Mouse (Mus musculus) CD4-positive, CD25-positive, alpha-beta regulatory T cell, adult 9 weeks (primary cell): ENCODE measurements around the gene Tmed5. TPM values are rescaled to one million over a fixed set of nuclear protein-coding genes. Genes with fewer than 3 reads are reported as not detected.

ENCODE experiments used
- polyA plus RNA-seq: library from polyadenylated mRNA; unstranded; fragments of 100-300 nt; shearing (Covaris generic); gene quantifications from one replicate; pipeline ENCODE4 v1.2.1, GENCODE M21; 2017

Gene Tmed5
- polyA plus RNA-seq, result 90.1 TPM

DNA sequence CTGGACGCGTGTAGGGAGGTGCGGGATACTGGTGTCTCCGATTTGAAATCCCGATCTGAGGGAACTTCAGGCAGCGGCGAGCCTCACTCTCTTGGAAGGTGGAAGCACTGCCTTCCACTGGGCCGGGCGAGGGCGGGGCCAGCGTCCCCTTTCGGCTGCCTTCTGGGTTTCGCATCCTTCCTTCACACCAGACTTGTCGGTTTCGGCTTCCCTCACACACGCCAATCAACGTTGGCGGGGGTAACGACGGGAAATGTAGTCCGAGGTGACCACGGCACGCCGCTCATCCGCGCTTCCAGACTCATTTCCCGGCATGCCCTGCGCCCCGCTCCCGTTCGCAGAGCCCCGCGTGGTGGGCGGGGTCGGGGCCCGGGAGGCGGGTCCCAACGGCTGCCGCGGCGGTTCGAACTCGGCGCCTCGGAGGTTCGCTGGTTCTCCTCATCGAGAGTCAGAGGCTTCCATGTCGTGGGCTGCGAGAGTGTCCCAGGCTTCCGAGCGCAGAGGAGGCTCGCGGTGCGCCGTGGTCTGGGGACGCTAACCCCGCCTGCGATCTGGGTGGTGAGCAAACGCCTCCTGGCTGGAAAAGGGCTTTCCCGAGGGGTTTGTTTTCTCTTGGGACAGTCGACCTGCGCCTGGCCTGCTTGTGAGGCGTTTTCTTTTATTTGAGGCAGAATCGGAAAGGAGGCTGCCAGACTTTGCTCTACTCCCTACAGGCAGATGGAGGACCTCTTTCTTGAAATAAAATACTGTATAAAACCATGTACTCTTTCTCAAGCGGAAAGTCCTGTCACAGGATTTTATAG is at the start of gene Tmed5, which contains the start of gene Ccdc18:
Gene Tmed5, minus strand, starts transcription at position 180 of the 803 bp plus-strand sequence.
Gene Ccdc18, plus strand, starts transcription at position 435 of the 803 bp plus-strand sequence.

DNA sequence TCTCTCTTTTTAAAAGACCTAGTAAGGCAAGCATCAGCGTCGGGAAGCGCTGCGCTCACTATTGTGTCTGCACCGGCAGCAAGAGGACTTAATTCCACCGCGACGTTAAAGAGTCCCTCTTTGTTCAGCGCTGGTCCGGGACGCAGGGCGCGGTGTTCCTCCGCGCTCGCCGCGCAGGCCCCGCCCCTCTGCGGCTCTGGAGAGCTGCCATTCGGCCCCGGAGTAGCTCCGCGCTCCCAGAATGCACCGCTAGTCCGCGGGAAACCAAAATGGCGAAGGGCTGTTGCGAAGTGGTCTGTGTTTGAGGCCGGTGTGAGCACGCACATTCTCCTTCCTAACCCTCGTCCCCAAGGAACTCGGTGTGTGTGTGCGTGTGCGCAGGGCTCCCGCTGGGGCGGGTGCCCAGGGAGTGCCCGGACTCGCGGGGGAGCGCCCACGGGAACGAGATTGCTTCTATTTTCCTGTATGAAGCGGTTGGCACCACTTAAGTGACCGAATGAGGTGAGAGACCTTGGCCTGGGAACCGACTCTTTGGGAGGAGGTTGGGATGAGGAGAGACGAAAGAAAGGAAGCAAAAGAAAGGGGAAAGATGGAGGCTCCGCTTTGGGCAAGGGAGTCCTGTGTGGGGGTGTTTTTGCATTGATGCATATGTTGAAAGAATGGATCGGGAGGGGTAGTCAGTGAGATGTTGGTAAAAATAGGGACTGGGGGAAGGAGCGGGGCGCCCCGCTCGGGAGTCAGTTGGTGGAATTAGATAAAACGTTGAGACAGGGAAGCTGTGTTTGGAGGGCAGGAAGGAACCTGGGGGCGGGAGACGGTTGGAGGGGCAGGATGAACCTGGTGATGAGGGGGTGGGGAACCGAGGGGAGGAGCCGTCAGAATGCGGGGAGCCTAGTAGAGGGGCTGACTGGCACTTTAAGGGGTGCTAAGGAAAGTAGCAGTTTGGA is 66.7 kb downstream of the Tmed5 start, which contains the start of gene Mtf2:
Gene Mtf2, plus strand, starts transcription at position 210 of the 947 bp plus-strand sequence.

Other genes starting within 250 kb of the Tmed5 start
- gene Rpl5, start 232.1 kb downstream of the Tmed5 start, polyA plus RNA-seq, result 34.0 TPM
- 79.2 TPM for gene Fam69a, start 145.5 kb downstream of the Tmed5 start, polyA plus RNA-seq
- gene Mtf2, start 66.9 kb downstream of the Tmed5 start, polyA plus RNA-seq, result 111 TPM
- gene Ccdc18, start 255 bp upstream of the Tmed5 start, polyA plus RNA-seq, result 2.3 TPM
- 23.4 TPM for gene Dr1, start 136.3 kb upstream of the Tmed5 start, polyA plus RNA-seq
- 7.1 TPM for gene Pigg, start 180.0 kb upstream of the Tmed5 start, polyA plus RNA-seq
- not detected for gene Gm42517, start 235.3 kb upstream of the Tmed5 start, polyA plus RNA-seq